Mouse (Mus musculus) small intestine, adult 2 months (tissue): ENCODE results near the gene Mier3.

ENCODE experiments used
- CTCF ChIP-seq: fragments of 200-500 bp; IDR thresholded peaks from 2 replicates; pipeline ENCODE4 v1.5.1; 2012; ENCODE audit warnings: low read depth, mild to moderate bottlenecking, control low read depth, inconsistent platforms, low read length, moderate library complexity, mixed read lengths; ENCODE audit not compliant: insufficient replicate concordance, insufficient read length; ENCODE audit errors: extremely low read depth
- POLR2A ChIP-seq: fragments of 200-500 bp; IDR thresholded peaks from 2 replicates; pipeline ENCODE4 v1.6.1; 2012; ENCODE audit warnings: low read depth, mild to moderate bottlenecking, control low read depth, inconsistent platforms, low read length, moderate library complexity

- no peak for TF ChIP-seq POLR2A
- no peak for TF ChIP-seq CTCF
These were observed 64.4 kb downstream of the Mier3 start for GRCm38 (mm10) chr13:111745216-111745615.
